Mouse (Mus musculus) right cerebral cortex, postnatal 36 days (tissue): ENCODE measurements around the gene Cdc73.
"Not testable (repeated sequence)": the region's sequence is repeated elsewhere in the genome, so short reads cannot be mapped to it uniquely, and the experiment has no call there.

Source experiments
- DNase-seq, 2 experiments: peaks; one replicate each; pipeline ENCODE4 v3.0.0; 2022; ENCODE audit warnings: low spot score in 2 of 2, mixed read lengths in 1 of 2

Cdc73 gene

GRCm38 (mm10) chr1:143675734-143676361 is 26.8 kb downstream of the Cdc73 start:
- no peak for DNase-seq

GRCm38 (mm10) chr1:143664786-143665185 is 37.9 kb downstream of the Cdc73 start:
- DNase-seq = not testable (repeated sequence)

GRCm38 (mm10) chr1:143663197-143663596 is 39.5 kb downstream of the Cdc73 start:
- DNase-seq = no peak

GRCm38 (mm10) chr1:143653646-143654045 is 49.0 kb downstream of the Cdc73 start:
- DNase-seq = no peak

GRCm38 (mm10) chr1:143650317-143650716 is 52.4 kb downstream of the Cdc73 start:
- no peak for DNase-seq

- DNase-seq = no peak
These were observed 56.5 kb downstream of the Cdc73 start for GRCm38 (mm10) chr1:143646219-143646618.

GRCm38 (mm10) chr1:143645386-143645785 is 57.3 kb downstream of the Cdc73 start:
- DNase-seq = no peak

GRCm38 (mm10) chr1:143644221-143644620 is 58.5 kb downstream of the Cdc73 start:
- DNase-seq = no peak

GRCm38 (mm10) chr1:143640650-143641407 is 61.9 kb downstream of the Cdc73 start, which contains the start of gene B3galt2:
Gene B3galt2, plus strand, starts transcription at chr1:143640664.
- DNase-seq = peak; percentile 56 to 66

GRCm38 (mm10) chr1:143632854-143633587 is 69.7 kb downstream of the Cdc73 start:
- DNase-seq = no peak

- no peak for DNase-seq
These were observed 70.3 kb downstream of the Cdc73 start for GRCm38 (mm10) chr1:143632361-143632760.

GRCm38 (mm10) chr1:143631337-143631736 is 71.4 kb downstream of the Cdc73 start:
- no peak for DNase-seq

GRCm38 (mm10) chr1:143622634-143623033 is 80.1 kb downstream of the Cdc73 start:
- DNase-seq = no peak

GRCm38 (mm10) chr1:143621930-143622329 is 80.8 kb downstream of the Cdc73 start:
- no peak for DNase-seq

- no peak for DNase-seq
These were observed 82.9 kb downstream of the Cdc73 start for GRCm38 (mm10) chr1:143619760-143620159.

GRCm38 (mm10) chr1:143612901-143613300 is 89.8 kb downstream of the Cdc73 start:
- no peak for DNase-seq

GRCm38 (mm10) chr1:143608911-143609310 is 93.8 kb downstream of the Cdc73 start:
- DNase-seq = no peak

GRCm38 (mm10) chr1:143596864-143597263 is 105.8 kb downstream of the Cdc73 start:
- DNase-seq = no peak

GRCm38 (mm10) chr1:143576824-143577543 is 125.7 kb downstream of the Cdc73 start:
- DNase-seq = no peak

- no peak for DNase-seq
These were observed 144.5 kb downstream of the Cdc73 start for GRCm38 (mm10) chr1:143558235-143558634.

GRCm38 (mm10) chr1:143555533-143555932 is 147.2 kb downstream of the Cdc73 start:
- DNase-seq = no peak

- no peak for DNase-seq
These were observed 148.1 kb downstream of the Cdc73 start for GRCm38 (mm10) chr1:143554621-143555020.
